Mouse (Mus musculus): ENCODE measurements at regions not wholly inside any gene's neighbourhood (a gene's known extent, or its start where the extent isn't known, plus 50 kb on each side); places are given as distances from the start of the nearest gene placed in this dataset.

DNA sequence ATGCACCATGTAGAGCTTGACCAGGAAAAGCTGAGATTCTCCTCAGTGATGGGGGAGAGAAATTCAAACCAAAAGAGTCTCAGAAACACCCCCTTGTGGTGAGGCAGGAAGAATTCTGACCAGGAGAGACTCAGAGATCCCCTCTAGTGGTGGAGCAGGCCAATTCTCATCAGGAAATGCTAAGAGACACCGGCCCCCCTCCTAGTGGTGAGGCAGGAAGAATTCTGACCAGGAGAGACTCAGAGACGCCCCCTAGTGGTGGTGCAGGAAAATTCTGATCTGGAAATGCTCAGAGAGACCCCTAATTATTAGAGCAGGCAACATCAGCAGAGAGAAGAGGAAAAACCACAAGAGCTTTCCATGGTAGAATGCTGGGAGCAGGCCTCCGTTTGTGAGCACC, 303.4 kb downstream of the Dcdc2c start:
- no peak overlapping the region for H3K27ac ChIP-seq (ENCODE audit: control insufficient read depth, low read depth, low read length)
- H3K36me3 ChIP-seq (ENCODE audit: control insufficient read depth in 1 of 2, insufficient read depth in 2 of 2, low read length in 2 of 2): no peaks in the 10 kb centered on the region
- H3K9ac ChIP-seq (ENCODE audit: control insufficient read depth, low read depth, low read length, poor library complexity, severe bottlenecking): no peak overlapping the region
- peak; percentile 1 for DNase-seq (ENCODE audit: low read depth, low spot score)
- TF ChIP-seq CTCF (IDR thresholded peaks at IDR 0.05 in 2 of 3, conservative IDR thresholded peaks at IDR 0.05 in 1 of 3; ENCODE audit: control insufficient read depth in 1 of 3, insufficient read depth in 1 of 3, low read depth in 2 of 3, low read length in 3 of 3, poor library complexity in 1 of 3, severe bottlenecking in 1 of 3): peak in 1 of 3 experiments; percentile 37; a peak in 3 of 6 replicates
- no peak for TF ChIP-seq MYC (IDR thresholded peaks at IDR 0.05; ENCODE audit: low read depth, low read length)
- TF ChIP-seq RAD21 (IDR thresholded peaks at IDR 0.05; ENCODE audit: low read depth, low read length): no peak
- H3K9me3 ChIP-seq (replicated peaks; ENCODE audit: insufficient read depth, low read length): no peaks in the 10 kb centered on the region
- H3K4me1 ChIP-seq (ENCODE audit: control insufficient read depth in 1 of 2, insufficient read depth in 2 of 2, low read length in 2 of 2): no peaks in the 10 kb centered on the region
- H3K4me3 ChIP-seq (ENCODE audit: control insufficient read depth in 1 of 2, insufficient read depth in 1 of 2, low read depth in 2 of 2, low read length in 2 of 2): no peak overlapping the region
- no peaks in the 10 kb centered on the region for H3K27me3 ChIP-seq (ENCODE audit: control insufficient read depth in 1 of 2, insufficient read depth in 2 of 2, low read length in 2 of 2)
- H3K79me2 ChIP-seq (ENCODE audit: control insufficient read depth, insufficient read depth, low read length, poor library complexity): no peaks in the 10 kb centered on the region

DNA sequence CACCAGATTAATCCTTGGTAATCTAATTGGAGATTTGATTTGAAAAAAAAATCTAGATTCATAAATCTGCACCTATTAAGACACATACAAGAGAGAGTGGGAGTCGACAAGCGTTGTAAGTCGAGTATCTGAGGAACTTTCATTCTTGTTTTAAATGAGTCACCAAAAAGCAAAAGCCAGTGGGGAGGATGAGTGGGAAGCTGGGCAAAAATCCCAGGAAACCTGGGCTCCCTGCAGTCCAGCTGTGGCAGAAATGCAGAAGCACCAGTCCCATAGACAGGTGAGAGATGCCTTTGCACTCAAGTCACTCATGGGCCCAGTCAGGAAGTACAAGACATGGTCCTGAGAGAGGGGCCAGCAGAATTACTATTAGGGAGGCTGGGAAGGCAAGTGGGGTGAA, 303.9 kb downstream of the Dcdc2c start:
- no peak overlapping the region for H3K9ac ChIP-seq (ENCODE audit: control insufficient read depth, low read depth, low read length, poor library complexity, severe bottlenecking)

DNA sequence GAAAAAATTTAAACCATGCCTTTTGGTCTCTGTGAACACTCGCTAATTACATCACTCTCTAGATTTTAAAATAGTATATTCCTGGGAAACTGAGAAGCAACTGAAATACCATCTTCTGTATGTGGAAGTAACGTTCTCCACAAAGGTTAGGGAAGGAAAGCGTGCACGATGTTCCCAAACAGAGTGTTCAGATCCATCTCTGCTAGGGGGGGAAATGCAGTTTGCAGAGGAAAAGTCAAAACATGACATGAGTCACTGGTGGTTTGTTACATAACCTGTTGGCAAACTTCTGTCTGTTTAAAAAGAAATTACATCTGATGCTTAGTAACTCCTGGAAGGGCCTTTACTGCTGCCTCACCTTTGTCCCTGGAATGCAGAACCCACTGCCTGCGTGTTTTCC, 314.2 kb downstream of the Dcdc2c start:
- H3K9me3 ChIP-seq (replicated peaks; ENCODE audit: insufficient read depth, low read length): no peaks in the 10 kb centered on the region
- H3K79me2 ChIP-seq (ENCODE audit: control insufficient read depth, insufficient read depth, low read length, poor library complexity): no peaks in the 10 kb centered on the region
- no peak for DNase-seq (ENCODE audit: low read depth, low spot score)
- no peak overlapping the region for H3K4me3 ChIP-seq (ENCODE audit: control insufficient read depth in 1 of 2, insufficient read depth in 1 of 2, low read depth in 2 of 2, low read length in 2 of 2)
- no peak for TF ChIP-seq TBP (IDR thresholded peaks at IDR 0.05; ENCODE audit: low read depth, low read length)
- TF ChIP-seq CHD1 (IDR thresholded peaks at IDR 0.05; ENCODE audit: low read depth, low read length): no peak
- no peak for TF ChIP-seq CTCF (IDR thresholded peaks at IDR 0.05 in 2 of 3, conservative IDR thresholded peaks at IDR 0.05 in 1 of 3; ENCODE audit: control insufficient read depth in 1 of 3, insufficient read depth in 1 of 3, low read depth in 2 of 3, low read length in 3 of 3, poor library complexity in 1 of 3, severe bottlenecking in 1 of 3)
- no peak for TF ChIP-seq SIN3A (IDR thresholded peaks at IDR 0.05; ENCODE audit: low read length)
- no peak for TF ChIP-seq MYC (IDR thresholded peaks at IDR 0.05; ENCODE audit: low read depth, low read length)
- TF ChIP-seq RCOR1 (IDR thresholded peaks at IDR 0.05; ENCODE audit: low read depth, low read length): no peak
- H3K36me3 ChIP-seq (ENCODE audit: control insufficient read depth in 1 of 2, insufficient read depth in 2 of 2, low read length in 2 of 2): no peaks in the 10 kb centered on the region
- no peaks in the 10 kb centered on the region for H3K27me3 ChIP-seq (ENCODE audit: control insufficient read depth in 1 of 2, insufficient read depth in 2 of 2, low read length in 2 of 2)
- H3K4me1 ChIP-seq (ENCODE audit: control insufficient read depth in 1 of 2, insufficient read depth in 2 of 2, low read length in 2 of 2): no peaks in the 10 kb centered on the region
- H3K9ac ChIP-seq (ENCODE audit: control insufficient read depth, low read depth, low read length, poor library complexity, severe bottlenecking): no peak overlapping the region
- H3K27ac ChIP-seq (ENCODE audit: control insufficient read depth, low read depth, low read length): no peak overlapping the region

More for the DNA sequence above, 303.9 kb downstream of the Dcdc2c start:
- no peak for DNase-seq (ENCODE audit: low read depth, low spot score)
- Histone ChIP-seq H3K9me3 (replicated peaks; ENCODE audit: insufficient read depth, low read length) (no peaks in the 10 kb centered on the region), H3K79me2 (ENCODE audit: control insufficient read depth, insufficient read depth, low read length, poor library complexity) (no peaks in the 10 kb centered on the region), H3K4me3 (ENCODE audit: control insufficient read depth in 1 of 2, insufficient read depth in 1 of 2, low read depth in 2 of 2, low read length in 2 of 2) (no peak overlapping the region), H3K27ac (ENCODE audit: control insufficient read depth, low read depth, low read length) (no peak overlapping the region), H3K36me3 (ENCODE audit: control insufficient read depth in 1 of 2, insufficient read depth in 2 of 2, low read length in 2 of 2) (no peaks in the 10 kb centered on the region), H3K27me3 (ENCODE audit: control insufficient read depth in 1 of 2, insufficient read depth in 2 of 2, low read length in 2 of 2) (no peaks in the 10 kb centered on the region), H3K4me1 (ENCODE audit: control insufficient read depth in 1 of 2, insufficient read depth in 2 of 2, low read length in 2 of 2) (no peaks in the 10 kb centered on the region)
- TF ChIP-seq KAT2A (conservative IDR thresholded peaks at IDR 0.05; ENCODE audit: low read depth, low read length): no peak
- TF ChIP-seq USF2 (IDR thresholded peaks at IDR 0.05; ENCODE audit: borderline replicate concordance in 1 of 2, insufficient read depth in 1 of 2, low read depth in 1 of 2, low read length in 2 of 2): no peak
- TF ChIP-seq RAD21 (IDR thresholded peaks at IDR 0.05; ENCODE audit: low read depth, low read length): no peak
- TF ChIP-seq USF1 (IDR thresholded peaks at IDR 0.05; ENCODE audit: low read depth, low read length): no peak
- TF ChIP-seq MAZ (IDR thresholded peaks at IDR 0.05; ENCODE audit: low read depth, low read length): no peak
- TF ChIP-seq POLR2AphosphoS5 (IDR thresholded peaks at IDR 0.05; ENCODE audit: borderline replicate concordance, low read depth, low read length): no peak
- no peak for TF ChIP-seq ZKSCAN1 (IDR thresholded peaks at IDR 0.05; ENCODE audit: low read depth, low read length)
- TF ChIP-seq MEF2A (IDR thresholded peaks at IDR 0.05; ENCODE audit: extremely low read depth, insufficient replicate concordance, low read depth, low read length, poor library complexity, severe bottlenecking): no peak
- no peak for TF ChIP-seq GATA1 (IDR thresholded peaks at IDR 0.05; ENCODE audit: low read depth, low read length)
- TF ChIP-seq TCF12 (IDR thresholded peaks at IDR 0.05; ENCODE audit: low read depth, low read length): no peak
- no peak for TF ChIP-seq ETS1 (IDR thresholded peaks at IDR 0.05; ENCODE audit: low read depth, low read length)
- TF ChIP-seq MXI1 (IDR thresholded peaks at IDR 0.05; ENCODE audit: low read depth, low read length): no peak
- TF ChIP-seq NELFE (IDR thresholded peaks at IDR 0.05; ENCODE audit: low read depth, low read length): no peak

Measured in MEL (cell line).